Mouse (Mus musculus): ENCODE measurements around the gene Flrt2.

The Flrt2 gene

GRCm38 (mm10) chr12:95737571-95737970 is 45.5 kb downstream of the Flrt2 start:
- no peak for DNase-seq (ENCODE audit: low spot score)

- DNase-seq (ENCODE audit: low spot score): no peak
Observed at GRCm38 (mm10) chr12:95738031-95738430, 46.0 kb downstream of the Flrt2 start.

DNA sequence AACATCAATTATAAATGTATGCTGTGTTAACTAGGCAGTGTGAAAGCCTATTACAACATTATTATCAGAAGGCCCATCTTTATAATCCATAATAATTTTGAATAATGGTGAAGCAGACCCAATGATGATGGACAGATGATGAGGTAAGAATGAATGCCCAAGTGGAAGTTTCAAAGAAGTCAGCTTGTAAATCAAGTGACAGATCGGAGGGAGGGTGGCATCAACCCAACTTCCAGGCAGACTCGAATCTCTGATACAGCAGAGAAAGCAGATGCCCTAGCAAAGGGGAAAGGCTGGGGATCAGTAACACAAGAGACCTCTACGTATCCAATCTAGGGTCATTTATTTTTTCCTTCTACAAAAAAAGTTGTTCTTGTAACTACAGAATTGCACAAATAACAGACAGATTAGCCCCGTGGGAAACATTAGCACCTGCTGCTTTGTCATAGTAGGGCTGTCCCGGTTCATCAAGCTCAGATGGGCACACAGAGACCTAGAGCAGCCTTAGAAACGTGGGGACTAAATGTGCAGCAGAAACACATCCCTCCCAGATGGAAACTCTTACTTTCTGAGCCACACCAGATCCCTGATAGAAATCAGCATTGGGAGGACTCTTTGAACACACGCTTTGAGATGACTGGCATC is 46.6 kb downstream of the Flrt2 start:
- no peak for DNase-seq (ENCODE audit: low spot score)

GRCm38 (mm10) chr12:95739739-95740138 is 47.7 kb downstream of the Flrt2 start:
- no peak for DNase-seq (ENCODE audit: low spot score)

DNA sequence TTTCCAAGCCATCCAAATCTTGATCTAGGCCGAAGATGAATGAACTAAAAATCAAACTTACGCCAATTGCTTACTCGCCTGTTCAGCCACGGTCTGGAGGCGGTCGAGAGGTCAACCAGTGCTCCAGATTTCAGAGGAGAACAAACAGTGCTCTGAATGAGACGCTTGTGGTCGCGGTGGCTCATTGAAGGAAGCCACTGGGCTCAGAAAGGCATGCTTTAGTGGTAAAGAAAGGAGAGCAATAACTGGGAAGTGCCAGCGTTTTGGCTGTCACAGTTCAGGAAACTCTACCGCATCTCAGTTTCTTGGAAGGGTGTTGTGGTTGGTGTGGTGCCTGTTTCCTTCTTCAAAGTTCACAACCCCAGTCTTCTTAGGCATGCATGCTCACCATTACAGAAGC is 49.3 kb downstream of the Flrt2 start:
- peak; percentile 5 for DNase-seq (ENCODE audit: low spot score)

GRCm38 (mm10) chr12:95744307-95744706 is 52.3 kb downstream of the Flrt2 start:
- no peak for DNase-seq (ENCODE audit: low spot score)

DNA sequence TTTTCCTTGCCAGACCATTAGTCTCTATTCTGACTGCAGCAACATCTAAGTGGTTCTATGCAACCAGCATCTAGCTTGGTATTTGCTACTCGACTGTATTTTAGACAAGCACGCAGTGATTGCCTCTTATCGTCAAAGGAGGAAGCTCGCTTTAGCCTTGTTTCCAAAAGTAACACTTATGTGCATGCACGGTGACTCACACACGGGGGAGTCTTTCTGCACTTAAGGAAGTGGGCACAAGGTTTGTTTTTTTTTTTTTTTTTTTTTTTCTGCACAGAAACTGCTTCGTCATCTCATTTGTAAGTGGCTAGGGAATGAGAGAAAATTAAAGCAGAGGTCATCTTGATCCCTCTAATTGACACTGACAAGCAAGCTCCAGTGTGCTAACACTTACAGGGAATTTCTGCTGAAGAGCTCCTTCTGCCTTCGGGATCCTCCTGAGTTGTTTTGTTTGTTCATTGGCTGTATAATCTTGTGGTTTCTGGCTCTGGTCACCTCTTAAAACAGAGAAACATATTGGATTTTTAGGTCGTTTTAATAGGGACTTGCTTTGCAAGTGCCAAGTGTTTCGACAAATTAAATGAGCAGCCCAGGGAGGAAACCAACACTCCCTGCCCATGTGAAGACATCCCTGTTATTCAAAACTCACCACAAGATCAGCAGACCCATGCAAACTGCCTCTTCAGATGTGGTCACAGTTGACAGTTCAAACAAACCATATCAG is 55.0 kb downstream of the Flrt2 start:
- DNase-seq (ENCODE audit: low spot score): peak; percentile 38

GRCm38 (mm10) chr12:95748760-95749159 is 56.7 kb downstream of the Flrt2 start:
- no peak for DNase-seq (ENCODE audit: low spot score)

DNA sequence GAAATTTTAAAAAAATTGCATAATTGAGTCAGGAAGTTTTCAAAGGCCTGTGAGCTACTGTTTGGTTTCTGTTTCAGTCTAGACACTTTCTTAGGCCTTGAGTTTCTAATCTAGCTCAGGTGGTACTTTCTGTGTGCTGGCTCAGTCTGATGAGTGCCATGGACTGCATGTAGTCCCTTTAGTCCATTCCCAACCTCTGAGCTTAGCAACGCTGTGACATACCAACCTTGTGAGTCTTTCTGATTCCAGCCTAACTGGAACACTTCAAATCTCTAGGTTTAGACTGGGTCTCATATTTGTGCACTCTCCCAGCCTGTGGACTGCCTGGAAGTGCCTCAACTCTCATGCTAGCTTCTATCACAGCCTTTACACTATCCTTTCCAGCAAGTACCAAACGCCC is 57.2 kb downstream of the Flrt2 start:
- DNase-seq (ENCODE audit: low spot score): no peak

GRCm38 (mm10) chr12:95759212-95759746 is 67.3 kb downstream of the Flrt2 start:
- DNase-seq (ENCODE audit: low spot score): no peak

GRCm38 (mm10) chr12:95765255-95765654 is 73.2 kb downstream of the Flrt2 start:
- DNase-seq (ENCODE audit: low spot score): no peak

GRCm38 (mm10) chr12:95769041-95769440 is 77.0 kb downstream of the Flrt2 start:
- no peak for DNase-seq (ENCODE audit: low spot score)

DNA sequence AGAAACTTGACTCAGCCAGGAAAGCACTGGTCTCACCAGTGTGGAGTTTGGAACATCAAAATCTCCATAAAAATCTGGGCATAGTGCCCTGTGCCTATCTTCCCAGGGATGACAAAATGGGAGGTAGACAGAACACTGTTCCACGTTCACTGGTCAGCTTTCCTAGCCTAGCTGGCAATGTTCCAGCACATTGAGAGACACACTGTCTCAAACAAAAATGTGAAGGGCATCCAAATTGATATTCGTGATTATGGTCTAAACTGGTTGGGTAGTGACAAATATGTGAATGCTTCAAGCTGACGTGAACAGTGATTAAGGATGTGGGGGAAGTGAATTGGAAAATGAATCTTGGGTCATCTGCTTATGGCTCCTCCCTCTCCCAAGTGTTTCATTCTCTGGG is 78.2 kb downstream of the Flrt2 start:
- DNase-seq (ENCODE audit: low spot score): no peak

DNA sequence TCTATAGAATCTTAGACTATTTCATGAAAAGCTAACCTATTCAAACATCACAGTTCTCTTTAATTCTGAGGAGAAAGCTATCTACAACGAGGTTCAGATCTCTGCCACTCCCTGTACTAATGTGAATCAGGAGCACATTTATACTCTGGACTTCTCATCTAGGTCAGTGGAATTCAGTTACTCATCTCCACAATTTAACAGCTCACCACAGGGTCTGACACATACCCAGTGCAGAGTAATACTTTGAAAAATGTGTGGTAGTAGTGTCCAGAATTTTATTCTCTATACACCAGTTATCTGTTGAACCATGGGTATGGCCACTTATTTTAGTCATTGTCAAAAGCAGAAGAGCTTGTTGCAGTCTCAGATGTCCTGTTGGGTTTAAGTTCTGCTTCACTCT is 98.1 kb downstream of the Flrt2 start:
- no peak for DNase-seq (ENCODE audit: low spot score)

GRCm38 (mm10) chr12:95816660-95817059 is 124.6 kb downstream of the Flrt2 start:
- DNase-seq (ENCODE audit: low spot score): no peak
